Mouse (Mus musculus) stomach, postnatal 0 days (tissue): Measurements from ENCODE around the gene Adam11. TPM values are rescaled to one million over a fixed set of nuclear protein-coding genes. Genes with fewer than 3 reads are reported as not detected.

Experiments
- ATAC-seq: fragments of 200-750 bp; cut with Nextera tagmentation; 2 replicates; pipeline ENCODE4 v1.8.0; 2017; ENCODE audit not compliant: low FRiP score, low TSS enrichment
- DNase-seq: peaks from one replicate; pipeline ENCODE4 v3.0.0-alpha.2; 2016; ENCODE audit warnings: low spot score
- H3K27ac ChIP-seq: fragments of 300-500 bp; sonication (generic); replicated peaks from 2 replicates; pipeline ENCODE4 v1.5.1; 2014; ENCODE audit warnings: mild to moderate bottlenecking, control low read depth
- H3K27me3 ChIP-seq: fragments of 300-500 bp; sonication (generic); 2 replicates; pipeline ENCODE4 v1.6.1; 2014; ENCODE audit warnings: low read length; ENCODE audit not compliant: control insufficient read depth, insufficient read depth
- H3K36me3 ChIP-seq: fragments of 300-500 bp; sonication (generic); 2 replicates; pipeline ENCODE4 v1.6.1; 2014; ENCODE audit warnings: low read length, mixed read lengths; ENCODE audit not compliant: control insufficient read depth, insufficient read depth
- H3K4me1 ChIP-seq: fragments of 300-500 bp; sonication (generic); replicated peaks from 2 replicates; pipeline ENCODE4 v1.6.1; 2014; ENCODE audit warnings: antibody characterized with exemption; ENCODE audit not compliant: control insufficient read depth, insufficient read depth
- H3K4me2 ChIP-seq: fragments of 300-500 bp; sonication (generic); replicated peaks from 2 replicates; pipeline ENCODE4 v1.6.1; 2014; ENCODE audit warnings: low read depth, mild to moderate bottlenecking, control low read depth, moderate library complexity
- H3K4me3 ChIP-seq: fragments of 300-500 bp; sonication (generic); 2 replicates; pipeline ENCODE4 v1.5.1; 2014; ENCODE audit warnings: low read depth, low read length, control low read depth
- H3K9ac ChIP-seq: fragments of 300-500 bp; sonication (generic); 2 replicates; pipeline ENCODE4 v1.6.1; 2014; ENCODE audit warnings: mild to moderate bottlenecking, low read length, control low read depth, mixed read lengths
- H3K9me3 ChIP-seq: fragments of 300-500 bp; sonication (generic); 2 replicates; pipeline ENCODE4 v1.6.1; 2016; ENCODE audit warnings: low read length; ENCODE audit not compliant: control insufficient read depth
- CTCF ChIP-seq: IDR thresholded peaks from 2 replicates; pipeline ENCODE4 v1.5.1; 2016; ENCODE audit warnings: antibody characterized with exemption, low read depth, mild to moderate bottlenecking, moderate library complexity
- EP300 ChIP-seq: optimal IDR thresholded peaks from 2 replicates; pipeline ENCODE3; 2016; ENCODE audit warnings: antibody characterized with exemption
- WGBS: fragments of 180-500 bp; shearing (Covaris S2); extraction: QIAGEN DNeasy Blood & Tissue Kit; methylation state at CpG from one replicate; pipeline ENCODE4 v1.1.7; 2014; 5-methylcytosine and 5-hydroxymethylcytosine counted together
- polyA plus RNA-seq: library from polyadenylated mRNA; unstranded; fragments of >200 nt; fragmentation: Nextera tagmentation; extraction: Ambion mirVana; gene quantifications from 2 replicates; pipeline ENCODE4 v1.2.1, GENCODE M21; 2015

The Adam11 gene
- polyA plus RNA-seq, 1 experiment from 2014 or later, result 1.8 TPM

- Histone ChIP-seq H3K4me1 (no peaks in the 10 kb centered on the region), H3K27ac (no peak overlapping the region), H3K9ac (no peak overlapping the region), H3K36me3 (no peaks in the 10 kb centered on the region), H3K27me3 (no peaks in the 10 kb centered on the region), H3K4me3 (no peak overlapping the region), H3K9me3 (no peaks in the 10 kb centered on the region), H3K4me2 (no peak overlapping the region)
- no peak for DNase-seq
- TF ChIP-seq EP300 (no peak), CTCF (no peak)
- ATAC-seq, result no peak
- WGBS, result 81% methylated on average over 2 of the region's 2 CpGs
Observed at GRCm38 (mm10) chr11:102758977-102759376, 2.3 kb upstream of the Adam11 start.

GRCm38 (mm10) chr11:102760805-102761308, 382 bp upstream of the Adam11 start:
- Histone ChIP-seq H3K4me1 (no peaks in the 10 kb centered on the region), H3K27me3 (no peaks in the 10 kb centered on the region), H3K4me2 (peak overlapping the region; percentile 99), H3K27ac (no peak overlapping the region), H3K9ac (peak overlapping the region; percentile 59; the same call in 1 of the 2 replicates), H3K4me3 (peak overlapping the region; percentile 57), H3K36me3 (no peaks in the 10 kb centered on the region), H3K9me3 (no peaks in the 10 kb centered on the region)
- WGBS, result 28% methylated on average over 6 of the region's 6 CpGs
- no peak for DNase-seq
- no peak; the same call in 1 of the 2 replicates for ATAC-seq
- TF ChIP-seq EP300, result no peak
- no peak for TF ChIP-seq CTCF

- WGBS, result 21% methylated on average over 15 of the region's 15 CpGs
- H3K9me3 ChIP-seq, result no peaks in the 10 kb centered on the region
- no peak for DNase-seq
- peak overlapping the region; percentile 59; the same call in 1 of the 2 replicates for H3K9ac ChIP-seq
- H3K4me3 ChIP-seq, result peak overlapping the region; percentile 57
- no peak for ATAC-seq
- H3K27me3 ChIP-seq, result no peaks in the 10 kb centered on the region
- TF ChIP-seq EP300 (no peak), CTCF (no peak)
- H3K4me2 ChIP-seq, result peak overlapping the region; percentile 99
- no peaks in the 10 kb centered on the region for H3K4me1 ChIP-seq
- H3K36me3 ChIP-seq, result no peaks in the 10 kb centered on the region
- no peak overlapping the region for H3K27ac ChIP-seq
Observed at GRCm38 (mm10) chr11:102762248-102762647, 1.0 kb downstream of the Adam11 start.

- no peaks in the 10 kb centered on the region for H3K36me3 ChIP-seq
- no peaks in the 10 kb centered on the region for H3K4me1 ChIP-seq
- ATAC-seq (no peak), DNase-seq (no peak)
- no peak overlapping the region for H3K27ac ChIP-seq
- H3K4me2 ChIP-seq, result no peak overlapping the region
- TF ChIP-seq EP300, result no peak
- no peaks in the 10 kb centered on the region for H3K27me3 ChIP-seq
- 65% methylated on average over 11 of the region's 11 CpGs for WGBS
- H3K9me3 ChIP-seq, result no peaks in the 10 kb centered on the region
- H3K4me3 ChIP-seq, result no peak overlapping the region
- no peak overlapping the region for H3K9ac ChIP-seq
Observed at GRCm38 (mm10) chr11:102763009-102763767, 1.9 kb downstream of the Adam11 start.

- Histone ChIP-seq H3K27ac (no peak overlapping the region), H3K36me3 (no peaks in the 10 kb centered on the region), H3K9ac (no peak overlapping the region), H3K4me1 (no peaks in the 10 kb centered on the region), H3K4me2 (no peak overlapping the region), H3K9me3 (no peaks in the 10 kb centered on the region), H3K4me3 (no peak overlapping the region), H3K27me3 (no peaks in the 10 kb centered on the region)
- no peak for ATAC-seq
- DNase-seq, result no peak
- TF ChIP-seq EP300, result no peak
- no peak for TF ChIP-seq CTCF
- WGBS, result 84% methylated on average over 5 of the region's 5 CpGs
Observed at GRCm38 (mm10) chr11:102765416-102765815, 4.2 kb downstream of the Adam11 start.

- ATAC-seq (peak; percentile 27; the same call in 1 of the 2 replicates), DNase-seq (no peak)
- TF ChIP-seq EP300, result no peak
- TF ChIP-seq CTCF, result no peak
- Histone ChIP-seq H3K9me3 (no peaks in the 10 kb centered on the region), H3K9ac (no peak overlapping the region), H3K27me3 (no peaks in the 10 kb centered on the region), H3K4me2 (no peak overlapping the region), H3K36me3 (no peaks in the 10 kb centered on the region), H3K27ac (no peak overlapping the region), H3K4me1 (no peaks in the 10 kb centered on the region), H3K4me3 (no peak overlapping the region)
- 63% methylated on average over 6 of the region's 6 CpGs for WGBS
Observed at GRCm38 (mm10) chr11:102767055-102767670, 5.9 kb downstream of the Adam11 start.
